Mouse (Mus musculus) neural tube, embryonic 15.5 days (tissue): ENCODE data around the gene Zfp553. TPM values are rescaled to one million over a fixed set of nuclear protein-coding genes. Genes with fewer than 3 reads are reported as not detected.
A peak's percentile ranks its signal among the peaks of the same experiment; 100 is the strongest.
"Not testable (repeated sequence)": the region's sequence is repeated elsewhere in the genome, so short reads cannot be mapped to it uniquely, and the experiment has no call there.

Source experiments
- ATAC-seq: fragments of 200-750 bp; cut with Nextera tagmentation; 2 replicates; pipeline ENCODE4 v1.8.0; 2017; ENCODE audit warnings: mild to moderate bottlenecking, moderate TSS enrichment, moderate library complexity; ENCODE audit not compliant: low FRiP score
- H3K27ac ChIP-seq: fragments of 300-500 bp; sonication (generic); replicated peaks from 2 replicates; pipeline ENCODE4 v1.5.1; 2015; ENCODE audit warnings: mild to moderate bottlenecking, inconsistent platforms
- H3K27me3 ChIP-seq: fragments of 300-500 bp; sonication (generic); replicated peaks from 2 replicates; pipeline ENCODE4 v1.6.1; 2015; ENCODE audit warnings: inconsistent platforms
- H3K36me3 ChIP-seq: fragments of 300-500 bp; sonication (generic); 2 replicates; pipeline ENCODE4 v1.6.1; 2015; ENCODE audit warnings: inconsistent platforms
- H3K4me1 ChIP-seq: fragments of 300-500 bp; sonication (generic); 2 replicates; pipeline ENCODE4 v1.6.1; 2015; ENCODE audit warnings: inconsistent platforms
- H3K4me2 ChIP-seq: fragments of 300-500 bp; sonication (generic); 2 replicates; pipeline ENCODE4 v1.6.1; 2015; ENCODE audit warnings: inconsistent platforms, mild to moderate bottlenecking, moderate library complexity
- H3K4me3 ChIP-seq: fragments of 300-500 bp; sonication (generic); replicated peaks from 2 replicates; pipeline ENCODE4 v1.5.1; 2015; ENCODE audit warnings: mild to moderate bottlenecking, inconsistent platforms
- H3K9ac ChIP-seq: fragments of 300-500 bp; sonication (generic); replicated peaks from 2 replicates; pipeline ENCODE4 v1.6.1; 2015; ENCODE audit warnings: mild to moderate bottlenecking, inconsistent platforms
- H3K9me3 ChIP-seq: fragments of 300-500 bp; sonication (generic); replicated peaks from 2 replicates; pipeline ENCODE4 v1.6.1; 2016; ENCODE audit warnings: inconsistent platforms
- WGBS: fragments of 180-500 bp; shearing (Covaris S2); methylation state at CpG from one replicate; pipeline ENCODE4 v1.1.7; 2015; ENCODE audit warnings: mixed read lengths; 5-methylcytosine and 5-hydroxymethylcytosine counted together
- polyA plus RNA-seq: library from polyadenylated mRNA; unstranded; fragments of >200 nt; fragmentation: Nextera tagmentation; extraction: Ambion mirVana; gene quantifications from 2 replicates; pipeline ENCODE4 v1.2.1, GENCODE M21; 2015

Zfp553 gene
- polyA plus RNA-seq, 1 experiment from 2014 or later, result 48.8 TPM

DNA sequence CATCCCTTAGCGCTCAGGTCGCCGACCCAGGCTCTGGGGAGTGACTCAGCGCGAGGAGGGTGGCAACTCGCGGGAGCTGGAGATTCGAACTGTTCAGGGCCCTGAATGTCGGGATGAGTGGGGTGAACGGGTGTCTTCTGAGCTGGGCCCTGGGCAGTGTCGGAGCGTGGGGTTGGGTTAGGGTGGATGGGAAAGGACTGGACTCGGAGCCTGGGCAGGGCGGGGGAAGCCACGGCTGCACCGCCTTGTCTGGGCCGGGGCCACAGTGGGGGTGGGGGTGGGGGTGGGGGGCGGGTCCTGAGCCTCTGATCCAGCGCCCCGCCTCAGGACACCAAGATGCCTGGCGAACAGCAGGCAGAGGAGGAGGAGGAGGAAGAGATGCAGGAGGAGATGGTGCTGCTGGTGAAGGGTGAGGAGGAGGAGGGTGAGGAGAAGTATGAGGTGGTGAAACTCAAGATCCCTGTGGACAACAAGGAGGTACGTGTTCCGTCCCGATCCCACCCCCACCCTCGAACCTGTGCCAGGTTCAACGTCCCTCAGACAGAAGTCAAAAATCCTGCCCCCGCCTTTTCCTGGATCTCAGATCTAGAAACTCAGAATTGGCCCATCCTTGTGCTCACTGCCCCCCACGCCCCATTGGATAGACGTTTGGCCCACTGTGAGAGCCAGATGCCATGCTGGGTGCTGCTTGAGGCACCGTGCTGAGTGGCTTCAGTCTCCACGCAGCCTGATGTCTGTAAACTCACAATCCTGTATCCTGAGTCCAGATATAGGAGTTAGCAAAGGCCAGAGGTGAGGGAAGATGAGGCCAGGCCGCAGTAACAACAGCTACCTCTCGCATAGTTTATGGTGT lies 12.0 kb downstream of the Zfp553 start:
- Histone ChIP-seq H3K4me1 (peaks cover 34% of the 10 kb centered on the region), H3K27ac (peak overlapping the region; percentile 91), H3K9ac (peak overlapping the region; percentile 98), H3K36me3 (peaks cover 17% of the 10 kb centered on the region), H3K4me2 (peak overlapping the region; percentile 85), H3K4me3 (peak overlapping the region; percentile 89), H3K9me3 (no peaks in the 10 kb centered on the region), H3K27me3 (no peaks in the 10 kb centered on the region)
- 10% methylated on average over 32 of the region's 33 CpGs for WGBS
- peak; percentile 57 for ATAC-seq

DNA sequence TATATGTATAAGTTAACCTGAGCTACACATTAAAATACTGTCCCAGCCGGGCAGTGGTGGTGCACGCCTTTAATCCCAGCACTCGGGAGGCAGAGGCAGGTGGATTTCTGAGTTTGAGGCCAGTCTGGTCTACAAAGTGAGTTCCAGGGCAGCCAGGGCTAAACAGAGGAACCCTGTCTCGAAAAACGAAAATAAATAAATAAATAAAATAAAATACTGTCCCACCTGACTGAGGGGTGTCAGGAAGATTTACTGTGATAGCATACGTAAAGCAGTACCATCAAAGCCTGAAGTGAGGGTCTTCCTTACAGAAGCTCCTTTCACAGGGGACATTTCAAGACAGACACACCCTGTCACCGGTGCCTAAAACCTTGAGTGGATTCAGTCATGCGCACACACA lies 17.6 kb downstream of the Zfp553 start:
- not testable (repeated sequence) for H3K4me2 ChIP-seq, H3K27me3 ChIP-seq, H3K9ac ChIP-seq, H3K27ac ChIP-seq, ATAC-seq, H3K9me3 ChIP-seq, H3K4me3 ChIP-seq
- H3K4me1 ChIP-seq, result peaks cover 39% of the 10 kb centered on the region
- peaks cover 18% of the 10 kb centered on the region for H3K36me3 ChIP-seq
- WGBS, result 93% methylated on average over 8 of the region's 8 CpGs

DNA sequence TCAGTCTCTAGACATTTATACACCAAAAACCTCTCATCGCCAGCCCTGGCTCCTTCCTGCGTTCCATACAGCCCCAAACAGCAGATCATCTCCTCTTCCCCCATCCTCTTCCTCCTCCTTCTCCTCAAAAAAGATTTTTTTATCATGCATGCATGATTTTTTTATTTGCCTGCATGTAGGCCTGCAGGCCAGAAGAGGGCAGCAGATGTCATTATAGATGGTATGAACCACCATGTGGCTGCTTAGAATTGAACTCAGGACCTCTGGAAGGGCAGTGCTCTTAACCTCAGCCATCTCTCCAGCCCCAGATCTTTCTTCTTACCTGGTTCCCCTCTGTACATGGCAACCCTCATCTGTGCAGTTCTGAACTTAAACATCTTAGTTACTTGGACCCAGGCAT lies 19.6 kb downstream of the Zfp553 start:
- Histone ChIP-seq H3K4me2 (no peak overlapping the region), H3K27ac (no peak overlapping the region)

DNA sequence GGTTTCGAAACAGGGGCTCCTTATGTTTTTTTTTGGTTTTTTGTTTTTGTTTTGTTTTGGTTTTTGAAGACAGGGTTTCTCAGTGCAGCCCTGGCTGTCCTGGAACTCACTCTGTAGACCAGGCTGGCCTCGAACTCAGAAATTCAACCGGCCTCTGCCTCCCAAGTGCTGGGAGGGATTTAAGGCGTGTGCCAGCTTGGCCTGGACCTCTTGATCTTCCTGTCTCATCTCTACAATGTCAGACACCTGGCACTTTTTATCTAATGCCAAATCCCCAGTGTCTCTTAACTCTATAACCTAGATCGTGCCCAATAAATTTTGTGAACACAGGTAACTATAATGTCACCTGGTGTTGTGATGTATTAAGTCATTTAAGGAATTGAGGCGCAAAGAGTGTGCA lies 20.5 kb downstream of the Zfp553 start:
- H3K4me2 ChIP-seq, result peak overlapping the region; percentile 97
- H3K9ac ChIP-seq, result peak overlapping the region; percentile 65
- H3K36me3 ChIP-seq, result peaks cover 10% of the 10 kb centered on the region
- no peaks in the 10 kb centered on the region for H3K27me3 ChIP-seq
- H3K4me1 ChIP-seq, result peaks cover 20% of the 10 kb centered on the region
- ATAC-seq, result no peak
- no peaks in the 10 kb centered on the region for H3K9me3 ChIP-seq
- H3K4me3 ChIP-seq, result peak overlapping the region; percentile 63
- WGBS, result 79% methylated on average over 6 of the region's 6 CpGs
- H3K27ac ChIP-seq, result peak overlapping the region; percentile 96

More for the DNA sequence above, 19.6 kb downstream of the Zfp553 start:
- no peak overlapping the region for H3K9ac ChIP-seq
- peaks cover 13% of the 10 kb centered on the region for H3K36me3 ChIP-seq
- no peak overlapping the region for H3K4me3 ChIP-seq
- H3K4me1 ChIP-seq, result peaks cover 22% of the 10 kb centered on the region
- ATAC-seq, result no peak
- H3K9me3 ChIP-seq, result no peaks in the 10 kb centered on the region
- 92% methylated on average over 2 of the region's 2 CpGs for WGBS
- no peaks in the 10 kb centered on the region for H3K27me3 ChIP-seq

DNA sequence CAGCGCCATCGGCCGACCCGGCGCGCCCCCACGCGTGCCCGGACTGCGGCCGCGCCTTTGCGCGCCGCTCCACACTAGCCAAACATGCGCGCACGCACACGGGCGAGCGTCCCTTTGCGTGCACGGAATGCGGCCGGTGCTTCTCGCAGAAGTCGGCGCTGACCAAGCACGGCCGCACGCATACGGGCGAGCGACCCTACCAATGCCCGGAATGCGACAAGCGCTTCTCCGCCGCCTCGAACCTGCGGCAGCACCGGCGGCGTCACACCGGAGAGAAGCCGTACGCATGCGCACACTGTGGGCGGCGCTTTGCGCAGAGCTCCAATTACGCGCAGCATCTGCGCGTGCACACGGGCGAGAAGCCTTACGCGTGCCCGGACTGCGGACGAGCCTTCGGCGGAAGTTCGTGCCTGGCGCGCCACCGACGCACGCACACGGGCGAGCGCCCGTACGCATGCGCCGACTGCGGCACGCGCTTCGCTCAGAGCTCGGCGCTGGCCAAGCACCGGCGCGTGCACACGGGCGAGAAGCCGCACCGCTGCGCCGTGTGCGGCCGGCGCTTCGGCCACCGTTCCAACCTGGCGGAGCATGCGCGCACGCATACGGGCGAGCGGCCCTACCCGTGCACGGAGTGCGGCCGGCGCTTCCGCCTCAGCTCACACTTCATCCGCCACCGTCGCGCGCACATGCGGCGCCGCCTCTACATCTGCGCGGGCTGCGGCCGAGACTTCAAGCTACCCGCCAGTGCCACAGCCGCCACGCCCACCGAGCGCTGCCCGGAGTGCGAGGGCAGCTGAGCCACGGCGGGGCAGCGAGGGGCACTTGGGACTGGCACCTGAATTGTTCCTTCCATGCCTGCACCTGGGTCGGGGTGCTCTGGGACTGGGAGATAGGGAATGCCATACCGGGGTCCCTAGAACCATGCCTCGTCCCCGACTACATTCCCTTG lies 21.2 kb downstream of the Zfp553 start:
- ATAC-seq, result peak; percentile 94
- Histone ChIP-seq H3K4me1 (peaks cover 21% of the 10 kb centered on the region), H3K9ac (peak overlapping the region; percentile 89), H3K4me2 (peak overlapping the region; percentile 97), H3K9me3 (no peaks in the 10 kb centered on the region), H3K4me3 (peak overlapping the region; percentile 63), H3K27ac (peak overlapping the region; percentile 96), H3K36me3 (peaks cover 9% of the 10 kb centered on the region), H3K27me3 (no peaks in the 10 kb centered on the region)
- WGBS, result under 1% methylated on average over 134 of the region's 136 CpGs

DNA sequence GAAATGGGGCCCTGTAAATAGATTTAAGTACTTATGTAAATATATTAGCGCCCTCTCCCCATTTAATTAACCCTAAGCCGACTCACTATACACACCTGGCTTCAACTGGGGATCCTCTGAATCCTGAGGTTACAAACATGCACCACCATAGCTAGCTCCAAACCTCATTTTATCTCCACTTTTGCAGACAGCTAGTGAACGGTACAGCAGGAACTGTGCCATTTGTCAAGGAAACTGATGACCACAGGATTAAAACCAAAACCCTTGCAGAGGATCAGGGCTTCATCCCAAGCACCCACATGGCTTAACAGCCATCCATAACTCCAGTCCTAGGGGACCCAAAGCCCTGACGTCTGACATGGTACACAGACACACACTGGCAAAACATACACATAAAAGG lies 22.1 kb downstream of the Zfp553 start:
- WGBS, result 21% methylated on average over 4 of the region's 4 CpGs
- no peak for ATAC-seq

DNA sequence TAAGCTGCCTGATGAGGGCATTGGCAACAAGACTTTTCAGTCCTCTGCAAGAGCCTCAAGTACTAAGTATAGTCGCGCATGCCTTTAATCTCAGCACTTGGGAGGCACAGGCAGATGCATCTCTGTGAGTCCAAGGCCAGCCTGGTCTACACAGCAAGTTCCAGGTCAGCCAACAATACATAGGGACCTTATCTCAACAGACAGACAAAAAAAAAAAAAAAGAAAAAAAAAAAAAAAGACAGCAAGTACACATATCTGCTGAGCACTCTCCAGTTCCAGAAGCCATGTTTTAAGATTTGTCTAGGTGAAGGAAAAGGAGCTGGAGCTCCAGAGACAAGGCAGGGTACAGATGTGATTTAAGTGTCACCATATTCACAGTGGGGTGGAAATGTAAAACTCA lies 23.1 kb downstream of the Zfp553 start:
- Histone ChIP-seq H3K4me3 (no peak overlapping the region), H3K9me3 (no peaks in the 10 kb centered on the region), H3K36me3 (no peaks in the 10 kb centered on the region), H3K4me2 (no peak overlapping the region), H3K4me1 (peaks cover 33% of the 10 kb centered on the region), H3K9ac (no peak overlapping the region), H3K27me3 (no peaks in the 10 kb centered on the region), H3K27ac (no peak overlapping the region)
- no peak for ATAC-seq
- WGBS, result 93% methylated on average over 2 of the region's 2 CpGs

More for the DNA sequence above, 22.1 kb downstream of the Zfp553 start:
- Histone ChIP-seq H3K4me3 (peak overlapping the region; percentile 63), H3K27ac (peak overlapping the region; percentile 96), H3K4me1 (peaks cover 30% of the 10 kb centered on the region), H3K4me2 (peak overlapping the region; percentile 97), H3K27me3 (no peaks in the 10 kb centered on the region), H3K36me3 (peaks cover under 1% of the 10 kb centered on the region), H3K9me3 (no peaks in the 10 kb centered on the region), H3K9ac (peak overlapping the region; percentile 89)

DNA sequence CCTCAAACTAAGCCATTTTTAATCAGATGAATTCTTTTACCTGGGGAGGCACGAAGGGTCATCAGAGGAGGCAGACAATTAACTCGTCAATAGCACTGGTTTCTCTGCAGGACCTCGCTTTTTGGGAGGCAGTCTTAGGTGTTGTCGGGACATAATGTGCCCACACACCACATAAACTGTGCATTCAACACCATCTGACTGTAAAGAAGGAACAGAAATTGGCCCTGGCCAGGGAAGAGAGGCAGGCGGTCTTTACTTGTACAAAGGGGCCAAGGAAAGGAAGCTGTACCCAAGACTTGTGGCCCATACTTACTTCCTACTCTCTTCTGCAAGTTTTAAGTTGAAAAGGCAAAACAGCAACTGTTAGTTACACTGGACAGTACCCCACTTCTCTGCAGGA lies 23.7 kb downstream of the Zfp553 start:
- no peak overlapping the region for H3K4me2 ChIP-seq
- no peaks in the 10 kb centered on the region for H3K27me3 ChIP-seq
- H3K27ac ChIP-seq, result no peak overlapping the region
- no peak overlapping the region for H3K9ac ChIP-seq
- no peaks in the 10 kb centered on the region for H3K9me3 ChIP-seq
- 87% methylated on average over 5 of the region's 5 CpGs for WGBS
- no peaks in the 10 kb centered on the region for H3K36me3 ChIP-seq
- peaks cover 37% of the 10 kb centered on the region for H3K4me1 ChIP-seq
- ATAC-seq, result no peak
- H3K4me3 ChIP-seq, result no peak overlapping the region

DNA sequence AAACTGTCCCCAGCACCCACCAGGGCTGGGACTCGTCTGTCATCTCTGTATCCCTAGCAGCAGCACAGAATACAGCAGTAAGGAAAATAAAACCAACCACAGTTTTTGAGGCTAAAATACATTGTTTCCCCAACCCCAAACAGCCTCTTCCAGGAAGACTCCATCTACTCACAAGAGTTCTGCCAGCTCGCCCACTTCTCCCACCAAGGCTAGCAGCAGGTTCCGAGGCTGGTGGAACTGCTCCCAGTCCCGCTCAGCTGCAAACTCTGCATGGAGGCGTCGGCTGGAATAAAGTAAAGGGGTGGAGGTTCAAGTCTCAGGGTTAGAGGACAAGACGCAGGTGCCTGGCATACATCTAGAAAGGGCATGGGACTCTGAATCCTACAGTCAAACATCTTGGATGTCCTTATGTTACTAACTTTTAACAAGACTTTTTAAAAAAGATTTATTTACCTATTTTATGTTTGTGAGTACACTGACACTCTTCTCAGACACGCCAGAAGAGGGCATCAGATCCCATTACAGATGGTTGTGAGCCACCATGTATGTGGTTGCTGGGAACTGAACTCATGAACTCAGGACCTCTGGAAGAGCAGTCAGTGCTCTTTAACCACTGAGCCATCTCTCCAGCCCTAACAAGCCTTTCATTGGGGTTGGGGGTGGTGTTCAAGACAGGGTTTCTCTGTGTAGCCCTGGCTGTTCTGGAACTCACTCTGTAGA lies 26.5 kb downstream of the Zfp553 start:
- Histone ChIP-seq H3K4me3 (peak overlapping the region; percentile 57), H3K9me3 (no peaks in the 10 kb centered on the region), H3K9ac (no peak overlapping the region), H3K36me3 (no peaks in the 10 kb centered on the region), H3K27me3 (no peaks in the 10 kb centered on the region), H3K4me1 (peaks cover 28% of the 10 kb centered on the region), H3K4me2 (peak overlapping the region; percentile 78), H3K27ac (no peak overlapping the region)
- WGBS, result 79% methylated on average over 8 of the region's 8 CpGs
- ATAC-seq, result no peak

DNA sequence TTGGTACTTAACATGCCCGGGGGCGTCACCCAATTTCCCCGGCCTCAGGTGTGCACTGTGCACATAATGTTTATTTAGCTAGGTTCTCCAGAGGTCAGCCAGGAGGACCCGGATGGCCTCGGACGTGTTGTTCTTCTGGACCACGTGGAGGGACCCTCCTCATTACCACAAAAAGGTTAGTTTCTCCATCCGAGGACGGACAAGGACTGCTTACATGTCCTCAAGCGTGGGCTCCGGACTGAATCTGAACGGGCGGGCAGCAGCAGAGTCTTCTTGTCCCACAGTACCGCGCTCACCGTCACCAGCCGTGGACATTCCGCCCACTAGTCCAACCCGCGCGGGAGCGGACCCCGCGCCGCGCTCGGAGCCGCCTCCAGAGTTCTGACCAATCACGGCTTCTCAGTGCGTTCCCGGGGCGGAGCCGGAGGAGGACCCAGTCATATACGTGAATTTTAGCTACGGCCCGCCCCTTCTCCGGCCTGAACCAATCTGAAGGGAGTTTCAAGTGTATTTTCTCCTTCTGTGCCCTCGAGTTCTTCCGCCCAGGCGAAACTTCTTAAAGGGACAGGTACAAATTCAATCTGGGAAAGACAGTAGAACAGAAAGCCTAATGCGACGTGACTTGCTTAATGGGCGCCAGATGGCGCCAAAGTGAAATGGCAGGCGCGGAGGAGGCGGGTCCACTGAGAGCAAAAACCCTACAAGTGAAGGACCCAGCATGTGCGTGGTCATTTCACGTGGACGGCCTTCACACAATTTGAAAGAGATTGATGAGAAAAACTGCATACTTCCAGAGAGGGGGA lies 27.6 kb downstream of the Zfp553 start, which contains the start of gene Dctpp1:
Dctpp1 (minus strand) TSS at position 401 of the 803 bp plus-strand sequence.
- H3K36me3 ChIP-seq, result no peaks in the 10 kb centered on the region
- peak; percentile 99 for ATAC-seq
- H3K27ac ChIP-seq, result peak within 1 kb of the TSS; percentile 61
- peak within 1 kb of the TSS; percentile 66 for H3K9ac ChIP-seq
- peak within 1 kb of the TSS; percentile 78 for H3K4me2 ChIP-seq
- peak within 1 kb of the TSS; percentile 57 for H3K4me3 ChIP-seq
- WGBS, result under 1% methylated on average over 50 of the region's 50 CpGs
- peaks cover 18% of the 10 kb centered on the region for H3K4me1 ChIP-seq
- no peaks in the 10 kb centered on the region for H3K27me3 ChIP-seq
- H3K9me3 ChIP-seq, result no peaks in the 10 kb centered on the region
